Mouse (Mus musculus) adrenal gland, postnatal 36 days (tissue): Measurements from ENCODE around the gene Maml2. TPM values are rescaled to one million over a fixed set of nuclear protein-coding genes. Genes with fewer than 3 reads are reported as not detected.

ENCODE experiments used
- DNase-seq, 2 experiments: peaks; one replicate each; pipeline ENCODE4 v3.0.0; 2021; ENCODE audit warnings: mixed read lengths in 1 of 2
- total RNA-seq, 2 experiments: library from RNA; stranded (reverse); gene quantifications; 2 replicates each; pipeline ENCODE4 v1.2.3; 2021

Maml2 gene
- total RNA-seq, 2 experiments from 2014 or later, result 5.9 to 7.4 TPM

DNA sequence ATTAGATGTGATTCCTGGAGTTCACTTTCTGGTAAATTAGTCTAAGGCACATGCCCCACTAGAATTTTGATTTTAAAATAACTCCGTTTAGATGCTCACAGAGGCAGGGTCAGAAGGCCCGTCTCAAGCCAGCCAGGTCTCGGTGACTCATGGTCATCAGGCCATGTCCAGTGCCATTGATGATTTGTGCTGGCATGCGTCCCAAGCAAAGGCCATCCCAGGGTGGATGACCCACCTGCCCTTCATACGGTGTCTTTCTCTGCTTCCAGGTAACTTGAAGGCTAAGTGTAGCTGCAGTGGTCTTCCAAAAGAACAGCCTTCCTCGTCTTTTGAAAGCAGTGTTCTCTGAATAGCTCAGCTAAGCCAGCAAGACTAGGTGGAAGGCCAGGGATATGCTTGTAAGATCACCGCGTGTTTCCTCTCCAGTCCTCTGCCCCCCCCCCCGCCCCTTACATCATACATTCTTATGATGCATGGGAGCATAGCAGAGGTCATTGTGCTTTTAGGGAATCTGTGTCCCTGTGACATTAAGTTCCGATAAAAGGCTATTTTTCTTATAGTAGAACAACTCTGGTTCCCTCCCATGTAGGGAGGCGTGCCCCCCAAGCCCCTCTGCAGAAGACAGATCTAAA is 235.4 kb downstream of the Maml2 start:
- peak; percentile 58 to 60 for DNase-seq

DNA sequence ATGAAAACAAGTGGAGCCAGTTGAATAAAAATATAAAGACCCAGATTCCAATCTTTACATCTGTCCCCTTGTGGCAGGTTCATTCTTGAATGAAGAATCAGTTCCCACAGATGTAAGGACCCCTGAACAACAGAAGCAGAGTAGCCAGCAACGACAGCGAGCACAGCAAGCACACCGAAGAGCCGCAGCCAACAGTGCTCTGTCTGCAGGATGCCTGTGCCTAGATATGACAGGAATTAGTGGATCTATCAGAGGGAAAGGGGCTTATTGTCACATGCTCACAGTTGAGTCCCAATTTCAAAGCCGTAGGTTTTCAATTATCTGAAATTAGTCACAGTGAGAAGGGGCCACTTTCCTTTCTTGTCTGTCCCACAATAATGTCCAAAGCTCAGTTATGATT is 238.0 kb downstream of the Maml2 start:
- no peak for DNase-seq

DNA sequence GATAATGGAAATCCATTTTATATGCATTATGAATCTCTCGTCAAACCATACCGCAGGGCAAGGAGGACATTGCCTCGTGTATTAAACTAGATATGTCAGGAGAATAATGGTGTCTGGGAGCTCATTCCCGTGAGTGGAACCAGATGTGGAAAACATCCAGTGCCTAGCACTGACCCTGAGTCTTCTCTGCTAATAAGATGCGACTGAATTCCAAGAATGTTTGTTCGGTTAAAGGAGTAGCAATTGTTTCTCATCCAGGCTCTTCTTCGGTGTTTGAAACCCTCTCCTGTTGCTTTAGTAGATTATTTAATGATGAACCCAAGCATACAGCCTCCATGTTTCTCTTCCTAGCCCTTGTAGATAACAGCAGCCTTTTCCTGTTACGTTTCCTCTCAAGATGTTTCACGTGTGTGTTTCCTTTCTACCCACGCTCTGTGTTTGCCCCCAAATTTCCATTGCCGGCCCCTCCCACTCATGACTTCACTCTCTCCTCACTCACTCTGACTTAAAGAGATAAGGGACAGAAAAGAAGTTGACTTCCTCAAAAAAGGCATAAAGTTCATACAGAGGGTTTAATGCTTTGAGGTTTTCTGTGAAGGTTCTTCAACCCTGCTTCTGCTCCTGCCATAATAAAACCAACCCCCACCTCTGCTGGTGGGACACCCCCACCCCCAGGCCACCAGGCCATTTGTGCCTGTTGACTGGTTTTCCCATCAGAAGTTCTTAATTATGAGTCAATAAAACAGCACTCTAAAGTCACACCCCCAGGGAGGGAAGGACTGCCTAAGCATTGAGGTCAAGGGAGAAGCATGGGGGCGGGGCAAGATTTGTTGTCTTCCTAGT is 238.9 kb downstream of the Maml2 start:
- peak in 1 of 2 experiments; percentile 30 for DNase-seq

DNA sequence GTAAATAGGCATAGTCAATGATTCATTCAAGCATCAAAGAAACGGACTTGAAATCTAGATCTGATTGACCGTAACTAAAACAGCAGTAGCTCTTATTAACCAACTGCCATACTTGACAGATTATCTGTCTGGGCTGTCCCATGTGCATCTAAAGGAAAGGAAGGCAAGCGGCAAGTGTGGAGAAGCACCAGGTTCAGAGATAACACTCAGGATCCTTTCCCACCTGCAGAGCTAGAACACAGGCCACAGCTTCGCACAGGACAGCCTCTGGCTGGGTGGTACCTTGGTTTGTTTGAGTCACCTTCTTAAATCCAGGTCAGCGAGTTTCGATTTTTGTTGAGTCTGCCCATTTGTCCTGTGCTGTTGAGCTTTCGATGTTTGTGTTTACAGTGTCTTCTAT is 240.4 kb downstream of the Maml2 start:
- no peak for DNase-seq

DNA sequence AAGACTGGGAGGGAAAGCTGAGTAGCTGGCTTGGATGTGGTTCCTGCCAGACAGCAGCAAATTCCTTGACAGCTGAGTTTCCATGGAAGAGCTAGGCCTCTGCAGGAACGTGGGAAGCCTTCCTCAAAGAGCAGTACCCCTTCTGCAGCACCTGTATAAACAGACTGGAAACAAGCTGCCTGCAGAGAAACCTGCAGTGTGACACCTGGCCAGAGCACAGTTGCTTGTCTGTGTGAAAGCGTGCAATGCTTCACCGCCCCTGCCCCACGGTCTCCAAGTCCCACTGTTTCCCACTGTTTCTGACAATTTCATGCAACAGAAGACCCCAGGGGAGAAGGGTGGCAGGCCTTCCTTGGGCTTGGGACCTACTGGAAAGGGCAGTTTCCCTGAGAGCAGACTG is 241.8 kb downstream of the Maml2 start:
- DNase-seq, result no peak

DNA sequence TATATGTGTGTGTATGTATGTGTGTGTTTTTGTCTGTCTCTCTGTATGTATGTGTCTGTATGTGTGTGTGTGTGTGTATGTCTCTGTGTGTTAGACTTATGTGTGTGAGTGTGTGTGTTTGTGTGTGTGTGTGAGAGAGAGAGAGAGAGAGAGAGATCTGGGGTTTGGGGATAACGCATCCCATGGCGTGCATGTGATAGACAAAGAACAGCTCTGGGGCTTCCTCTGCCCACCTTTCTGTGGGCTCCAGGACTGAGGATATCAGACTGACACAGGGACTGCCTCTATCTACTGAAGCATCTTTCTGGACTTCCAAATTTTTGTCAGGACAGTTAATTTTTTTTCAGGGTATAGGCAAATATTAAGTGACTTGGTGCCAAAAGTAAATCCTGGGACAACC is 242.5 kb downstream of the Maml2 start:
- no peak for DNase-seq

DNA sequence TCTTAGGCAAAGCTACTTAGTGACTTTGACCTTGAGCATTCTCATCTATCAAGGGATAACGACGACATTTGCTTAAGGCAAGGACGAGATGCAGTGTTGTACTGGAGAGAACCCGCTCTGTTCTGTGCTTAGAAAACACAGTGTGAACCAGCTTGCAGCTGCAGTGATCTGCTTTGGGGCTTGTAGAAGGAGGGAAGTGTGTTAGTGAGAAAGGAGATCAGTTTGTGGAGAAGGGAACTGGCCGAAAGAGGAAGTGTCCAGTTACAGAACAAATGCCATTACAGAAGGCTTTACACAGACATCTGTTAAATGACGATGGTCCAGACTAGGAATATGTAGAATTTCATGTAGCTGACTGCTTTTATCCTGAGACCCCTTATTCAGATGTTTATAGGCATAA is 243.0 kb downstream of the Maml2 start:
- no peak for DNase-seq

- no peak for DNase-seq
These were observed 245.4 kb downstream of the Maml2 start for GRCm38 (mm10) chr9:13543167-13543566.

DNA sequence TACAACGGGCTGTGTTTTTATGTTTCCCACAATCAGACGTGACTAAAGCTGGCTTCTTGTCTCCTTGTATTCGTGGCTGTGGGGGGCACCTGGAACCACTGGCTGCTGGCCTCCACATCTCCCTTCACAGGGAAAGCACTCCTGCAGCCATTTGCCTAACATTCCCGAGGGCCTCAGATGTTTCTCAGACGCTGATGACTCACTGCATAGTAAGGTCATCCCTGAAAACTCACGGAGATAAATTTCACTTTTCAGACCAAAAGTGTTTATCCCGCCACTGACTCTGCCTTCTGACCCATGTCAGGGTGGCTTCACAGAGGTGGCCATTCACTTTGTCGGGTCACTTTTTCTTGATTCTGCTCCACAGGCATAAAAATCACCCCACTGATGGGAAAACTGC is 246.4 kb downstream of the Maml2 start:
- peak; percentile 13 to 19 for DNase-seq

GRCm38 (mm10) chr9:13545726-13546125 is 248.0 kb downstream of the Maml2 start:
- DNase-seq, result no peak

DNA sequence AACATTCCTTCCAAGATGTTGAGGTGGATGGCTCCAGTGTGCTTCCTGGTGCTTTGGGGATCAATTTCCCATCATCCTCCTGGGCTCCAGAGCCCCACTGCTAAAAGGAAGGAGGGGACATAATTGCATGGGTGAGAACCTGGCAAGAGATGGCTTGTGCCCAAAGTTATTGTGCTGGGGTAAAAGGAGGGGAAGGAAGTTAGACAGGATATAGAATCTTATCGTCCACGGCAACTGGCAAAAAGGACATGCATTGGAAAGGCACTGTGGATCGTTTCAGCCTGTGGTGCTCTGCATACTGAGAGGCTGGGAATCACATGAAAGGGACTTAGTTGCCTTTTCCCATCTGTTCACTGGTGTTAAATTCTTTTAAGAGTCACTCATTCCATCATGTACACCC is 252.2 kb downstream of the Maml2 start:
- DNase-seq, result no peak

DNA sequence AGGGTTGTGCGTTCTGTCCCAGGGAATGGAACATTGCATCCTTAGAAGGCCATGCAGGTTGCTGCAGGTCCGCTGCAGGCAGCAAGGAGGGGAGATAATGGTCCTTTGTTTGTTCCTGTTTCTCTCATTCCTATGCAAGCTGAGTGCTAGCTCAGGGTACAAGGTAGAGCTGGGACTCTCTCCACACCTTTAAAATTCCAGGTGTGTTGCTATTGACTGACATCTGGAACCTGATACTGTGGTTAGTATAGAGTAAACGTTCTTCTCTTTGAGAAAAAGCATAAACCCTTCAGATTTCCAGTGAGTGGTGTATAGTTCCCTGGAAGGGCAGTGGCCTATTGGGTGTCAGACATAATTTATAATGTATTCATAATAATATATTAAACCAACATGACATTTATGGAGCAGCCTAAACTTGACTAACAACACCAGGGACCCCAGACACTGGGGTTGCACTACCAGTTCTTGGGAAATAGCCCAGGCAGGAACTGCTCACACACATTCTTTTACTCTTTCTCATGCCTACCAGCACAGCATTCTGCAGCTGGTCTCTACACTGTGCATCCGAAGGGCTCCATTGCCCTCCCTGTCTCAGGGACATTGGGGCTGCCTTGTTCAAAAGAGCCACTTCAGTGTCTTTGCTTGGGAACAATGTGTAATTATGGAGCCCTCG is 254.8 kb downstream of the Maml2 start:
- no peak for DNase-seq

- DNase-seq, result no peak
These were observed 257.0 kb downstream of the Maml2 start for GRCm38 (mm10) chr9:13554773-13555172.

DNA sequence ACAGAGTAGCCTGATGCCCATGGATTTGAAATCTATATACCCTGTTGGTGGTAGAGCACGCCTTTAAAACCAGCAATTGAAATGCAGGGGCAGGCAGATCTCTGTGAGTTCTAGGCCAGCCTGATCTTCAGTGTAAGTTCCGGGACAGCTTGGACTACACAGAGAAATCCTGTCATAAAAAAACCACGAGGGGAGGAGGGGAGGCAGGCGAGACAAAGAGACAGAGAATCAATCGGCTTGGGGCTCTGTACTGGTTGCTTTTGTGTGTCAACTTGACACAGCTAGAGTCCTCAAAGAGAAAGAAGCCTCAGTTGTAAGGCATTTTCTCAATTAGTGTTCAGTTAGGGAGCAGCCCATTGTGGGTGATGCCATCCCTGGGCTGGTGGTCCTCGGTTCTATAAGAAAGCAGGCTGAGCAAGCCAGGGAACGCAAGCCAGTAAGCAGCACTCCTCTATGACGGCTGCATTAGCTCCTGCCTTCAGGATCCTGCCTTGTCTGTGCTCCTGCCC is 258.3 kb downstream of the Maml2 start:
- no peak for DNase-seq

DNA sequence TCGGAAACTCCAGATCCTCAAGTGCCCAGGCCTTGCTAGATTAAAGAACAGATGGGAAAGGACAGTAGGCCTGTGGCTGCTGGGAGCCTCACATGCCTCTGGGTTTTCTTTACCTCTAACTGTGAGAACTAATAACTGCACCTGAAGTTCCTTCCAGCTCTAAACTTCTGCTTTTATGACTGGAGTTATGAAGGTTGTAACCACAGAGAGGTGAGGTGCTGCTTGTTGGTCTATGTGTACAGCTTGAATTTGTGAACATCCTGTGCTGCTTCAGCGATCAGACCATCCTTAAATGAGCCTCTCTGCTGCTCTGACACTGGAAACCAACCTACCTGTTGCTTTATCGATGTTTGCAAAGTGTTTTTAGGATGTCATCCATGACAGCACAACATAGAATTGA is 258.9 kb downstream of the Maml2 start:
- no peak for DNase-seq

GRCm38 (mm10) chr9:13558811-13559372 is 261.1 kb downstream of the Maml2 start:
- DNase-seq, result no peak

- DNase-seq, result no peak
These were observed 262.9 kb downstream of the Maml2 start for GRCm38 (mm10) chr9:13560651-13561050.

DNA sequence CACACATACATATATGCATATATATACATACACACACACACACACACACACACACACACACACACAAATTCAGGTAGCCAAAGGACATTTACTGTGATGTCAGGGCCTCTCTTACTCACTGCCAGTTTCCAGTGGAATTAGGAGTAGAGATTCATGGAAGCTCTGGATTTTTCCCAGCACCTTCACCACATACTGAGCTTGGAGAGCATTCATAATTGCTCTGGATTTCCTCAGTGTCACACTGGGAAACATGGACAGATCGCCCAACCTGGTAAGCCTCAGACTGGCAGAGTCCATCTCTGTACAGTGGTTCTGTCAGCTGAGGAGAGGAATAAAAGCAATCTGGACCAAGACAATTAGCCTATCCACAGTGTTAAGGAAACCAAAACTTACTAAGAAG is 263.6 kb downstream of the Maml2 start:
- no peak for DNase-seq

- peak; percentile 66 to 70 for DNase-seq
These were observed 266.0 kb downstream of the Maml2 start for GRCm38 (mm10) chr9:13563475-13564414.

GRCm38 (mm10) chr9:13565343-13566019 is 267.7 kb downstream of the Maml2 start:
- DNase-seq, result no peak
